Mouse (Mus musculus) left cerebral cortex, postnatal 25 days (tissue): ENCODE results near the gene Ear6. TPM values are rescaled to one million over a fixed set of nuclear protein-coding genes. Genes with fewer than 3 reads are reported as not detected.

Source experiments
- DNase-seq, 2 experiments: peaks; one replicate each; pipeline ENCODE4 v3.0.0; 2022; ENCODE audit warnings: low spot score in 2 of 2, mixed read lengths in 1 of 2
- intact Hi-C: fragments of 180-260 bp; cut with DNase I; formaldehyde crosslinking; loops from one replicate; pipeline ENCODE4 v1.15.1; 2025
- microRNA-seq, 2 experiments: library from miRNA; unstranded; fragments of <30 nt; microRNA quantifications; one replicate each; pipeline ENCODE4 v1.2.0; 2022
- total RNA-seq, 2 experiments: library from RNA; stranded (reverse); gene quantifications; 2 replicates each; pipeline ENCODE4 v1.2.3; 2021

Ear6 gene
- total RNA-seq, 2 experiments from 2014 or later: not detected

DNA sequence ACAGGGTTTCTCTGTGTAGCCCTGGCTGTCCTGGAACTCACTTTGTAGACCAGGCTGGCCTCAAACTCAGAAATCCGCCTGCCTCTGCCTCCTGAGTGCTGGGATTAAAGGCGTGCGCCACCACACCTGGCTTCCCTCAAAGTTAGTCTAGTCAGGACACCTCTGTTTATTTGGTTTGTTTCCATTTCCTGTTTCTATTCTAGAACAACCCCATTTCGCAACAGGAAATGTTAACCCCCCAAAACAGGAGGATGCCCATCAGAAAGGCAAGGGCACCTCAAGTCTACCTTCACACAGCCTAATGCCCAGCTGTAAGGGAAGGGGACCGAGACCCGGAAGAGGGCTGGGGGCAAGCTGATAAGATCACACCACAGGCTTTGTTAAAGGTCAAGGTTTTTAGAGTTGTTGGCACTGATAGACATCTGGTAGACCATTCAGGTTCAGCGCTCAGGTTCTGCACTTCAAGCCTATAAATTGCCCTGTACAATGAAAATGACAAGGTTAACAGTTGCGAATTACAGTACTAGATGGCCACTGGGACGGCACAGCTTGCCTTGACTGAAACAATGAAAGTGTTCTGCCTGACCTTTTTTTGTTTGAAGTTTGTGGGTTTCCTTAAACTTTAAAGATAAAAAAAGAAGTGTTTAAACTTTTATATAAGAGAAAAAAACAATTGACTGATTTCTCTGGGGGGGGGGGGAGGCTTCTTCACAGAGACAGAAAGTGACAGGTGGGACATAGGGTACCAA lies 38.9 kb downstream of the Ear6 start, which contains the start of gene Slc39a2:
Slc39a2 (plus strand) TSS at position 699 of the 749 bp plus-strand sequence.
- DNase-seq: no peak
- intact Hi-C loops: loop anchor here (10.0 kb wide), 2 partner anchors 302 to 958 kb away; partner anchors contain the start of genes Pip4p1, Pnp and Supt16

DNA sequence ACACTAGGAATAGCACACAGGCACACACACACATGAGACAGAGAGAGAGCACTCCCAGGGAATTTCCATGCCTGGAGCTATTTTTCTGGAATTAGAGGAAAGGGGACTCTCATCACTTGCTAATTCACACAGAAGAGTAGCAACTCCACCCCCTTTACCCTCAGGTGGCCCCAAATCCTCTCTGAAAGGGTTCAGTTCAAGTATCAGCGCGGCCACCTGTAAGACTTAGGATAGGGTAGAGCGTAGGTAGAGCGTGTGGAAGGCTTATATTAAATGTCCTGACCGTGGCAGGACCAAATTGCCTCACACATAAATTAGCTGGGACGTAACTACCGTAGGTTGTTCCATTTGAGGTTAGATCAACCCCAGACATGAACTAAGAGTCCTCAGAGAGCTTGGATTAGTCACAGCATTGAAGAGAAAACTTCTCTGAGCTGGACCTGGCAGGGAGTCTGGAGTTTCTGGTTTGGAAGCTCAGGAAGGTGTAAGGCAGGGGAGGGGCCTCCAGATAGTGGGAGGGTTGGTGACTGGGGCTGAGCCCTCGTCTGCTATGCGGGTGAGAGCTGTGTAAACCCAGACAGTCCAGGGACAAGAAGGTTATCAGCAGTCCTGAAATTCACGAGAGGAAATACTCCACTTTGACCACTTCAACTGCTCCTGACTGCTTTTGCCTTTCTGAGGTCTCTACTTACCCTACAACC lies 39.7 kb downstream of the Ear6 start:
- DNase-seq: no peak
- intact Hi-C loops: loop anchor here (10.0 kb wide), 2 partner anchors 302 to 958 kb away; partner anchors contain the start of genes Pip4p1, Pnp and Supt16

DNA sequence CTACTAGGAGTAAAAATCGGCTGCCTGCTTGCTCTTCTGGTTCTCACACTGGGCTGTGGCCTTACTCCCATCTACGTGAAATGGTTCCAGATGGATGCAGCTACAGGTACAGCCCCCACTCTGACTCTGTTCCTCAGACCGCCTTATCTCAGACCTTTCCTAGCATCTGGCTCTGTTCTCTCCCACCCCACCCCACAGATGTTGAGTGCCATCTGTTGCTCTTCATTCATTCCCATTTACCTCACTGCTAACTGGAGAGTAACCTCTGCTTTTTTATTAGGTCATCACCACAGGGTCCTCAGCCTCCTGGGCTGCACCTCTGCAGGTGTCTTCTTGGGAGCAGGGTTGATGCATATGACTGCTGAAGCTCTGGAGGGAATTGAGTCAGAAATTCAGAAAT lies 40.3 kb downstream of the Ear6 start:
- no peak for DNase-seq
- intact Hi-C loops: loop anchor here (10.0 kb wide), 2 partner anchors 301 to 959 kb away; partner anchors contain the start of genes Pip4p1, Pnp and Supt16

DNA sequence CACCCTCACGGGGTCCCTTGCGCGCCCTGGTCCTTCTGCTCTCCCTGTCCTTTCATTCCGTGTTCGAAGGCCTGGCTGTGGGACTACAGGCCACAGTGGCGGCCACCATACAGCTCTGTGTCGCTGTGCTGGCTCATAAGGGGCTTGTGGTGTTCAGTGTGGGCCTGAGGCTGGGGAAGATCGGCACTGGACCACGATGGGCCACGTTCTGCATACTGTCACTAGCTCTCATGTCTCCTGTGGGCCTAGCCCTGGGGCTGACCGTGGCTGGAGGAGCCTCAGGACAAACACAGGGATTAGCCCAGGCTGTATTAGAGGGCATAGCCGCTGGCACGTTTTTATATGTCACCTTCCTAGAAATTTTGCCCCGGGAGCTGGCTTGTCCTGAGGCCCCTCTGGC lies 41.6 kb downstream of the Ear6 start:
- DNase-seq: no peak
- intact Hi-C loops: loop anchor here (10.0 kb wide), 2 partner anchors 300 to 960 kb away; partner anchors contain the start of genes Pip4p1, Pnp and Supt16

DNA sequence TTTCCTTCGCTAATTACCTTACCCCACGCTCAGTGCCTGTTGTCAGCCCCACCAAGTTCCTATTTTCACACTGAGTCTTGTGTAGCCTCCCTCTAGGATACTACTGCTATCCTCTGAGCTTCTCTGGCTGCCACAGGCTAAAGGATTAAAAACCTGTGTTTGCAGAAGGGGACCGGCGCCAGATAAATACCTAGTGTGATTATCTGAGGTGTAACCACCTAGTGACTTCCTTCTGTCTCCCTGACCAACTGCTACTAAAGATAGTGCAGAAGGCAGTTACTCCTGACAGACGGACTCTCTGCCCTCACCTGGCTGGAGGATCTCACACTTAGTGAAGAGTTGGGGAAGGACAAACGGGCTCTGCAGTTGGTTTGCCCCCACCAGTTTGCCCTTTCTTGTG lies 42.5 kb downstream of the Ear6 start:
- intact Hi-C loops: loop anchor here (10.0 kb wide), 2 partner anchors 299 to 961 kb away; partner anchors contain the start of genes Pip4p1, Pnp and Supt16
- no peak for DNase-seq

DNA sequence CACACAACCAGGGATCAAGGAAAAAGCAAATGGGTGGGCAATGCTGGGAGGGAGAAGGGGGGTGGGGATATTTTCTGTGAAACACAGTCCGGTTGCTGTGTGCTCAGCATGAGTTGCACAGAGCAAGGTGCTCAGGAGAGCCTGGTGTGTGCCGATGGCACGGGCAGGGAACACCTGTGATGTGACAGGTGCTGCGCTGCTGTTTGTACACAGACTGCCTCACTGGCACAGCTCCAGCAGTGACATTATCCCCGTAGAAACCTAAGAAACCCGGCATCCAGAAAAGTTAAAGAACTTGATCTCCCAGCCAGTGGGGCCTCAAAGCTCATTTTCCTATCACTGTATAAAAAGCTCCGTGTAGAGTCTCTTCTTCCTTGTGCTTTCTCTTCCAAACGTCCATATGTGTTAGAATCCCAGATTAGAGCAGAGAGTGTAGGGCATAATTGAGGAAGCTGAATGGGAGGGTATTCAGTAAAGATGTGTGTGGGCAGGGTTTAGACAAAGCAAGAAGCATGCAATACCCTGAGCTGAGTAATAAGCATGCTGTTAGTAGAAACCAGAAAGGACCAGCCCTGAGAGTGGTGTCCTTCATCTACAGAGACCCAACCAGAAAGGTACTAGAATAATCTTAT lies 43.2 kb downstream of the Ear6 start:
- DNase-seq: peak in 1 of 2 experiments; percentile 64
- intact Hi-C loops: loop anchor here (10.0 kb wide), 2 partner anchors 298 to 962 kb away; partner anchors contain the start of genes Pip4p1, Pnp and Supt16

DNA sequence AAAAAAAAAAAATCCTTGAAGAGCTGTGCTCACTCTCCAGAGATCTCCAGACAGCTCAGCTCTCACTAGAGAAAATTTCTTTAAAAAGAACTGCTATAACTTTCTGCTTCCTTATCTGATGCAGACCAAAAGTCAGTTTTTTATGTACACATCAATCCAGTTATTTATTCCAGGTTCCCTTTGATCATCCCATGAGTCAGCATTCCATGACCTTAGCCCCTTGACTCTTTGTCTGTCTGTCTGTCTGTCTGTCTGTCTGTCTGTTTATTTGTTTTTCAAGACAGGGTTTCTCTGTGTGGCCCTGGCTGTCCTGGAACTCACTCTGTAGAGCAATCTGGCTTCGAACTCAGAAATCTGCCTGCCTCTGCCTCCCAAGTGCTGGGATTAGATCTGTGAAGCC lies 45.9 kb downstream of the Ear6 start:
- no peak for DNase-seq

DNA sequence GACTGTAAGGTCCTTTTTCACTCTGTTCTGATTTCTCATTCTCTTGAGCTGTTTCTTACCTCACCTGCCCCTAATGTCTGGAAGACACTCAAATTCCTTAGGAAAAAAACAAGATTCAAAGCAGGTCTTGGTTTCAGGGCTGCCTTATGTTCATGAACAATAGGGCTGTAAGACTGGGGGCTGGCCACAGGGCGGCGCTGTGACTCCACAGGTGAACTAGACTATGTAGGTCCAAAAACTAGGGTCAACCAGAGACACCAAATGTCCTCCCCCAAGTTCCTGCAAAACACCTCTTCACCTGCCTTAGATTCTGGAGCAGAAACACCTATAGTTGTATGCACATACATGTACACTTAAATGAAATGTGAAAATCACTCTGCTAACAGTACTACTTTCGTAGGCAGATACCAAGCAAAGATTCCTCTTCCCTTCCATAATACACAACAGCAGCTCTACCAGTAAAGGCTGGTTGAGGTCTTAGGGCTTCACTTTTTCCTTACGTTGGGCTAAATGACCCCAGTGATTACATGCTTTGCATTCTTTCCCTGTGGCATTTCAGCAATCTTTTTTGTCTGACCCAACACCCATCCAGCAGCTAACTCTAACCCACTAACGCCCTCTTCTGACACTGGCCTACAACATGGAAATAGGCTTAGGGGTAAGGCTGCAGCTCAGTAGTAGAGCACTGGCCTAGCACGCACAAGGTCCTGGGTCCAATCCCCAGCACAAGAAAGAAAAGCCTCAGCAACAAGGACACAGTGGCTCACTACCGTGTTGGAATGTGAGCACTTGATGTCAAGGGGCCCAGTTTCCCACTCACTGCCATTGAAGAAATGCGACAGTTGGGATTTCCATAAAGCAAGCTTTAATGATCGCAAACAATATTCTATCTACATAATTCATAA lies 49.6 kb downstream of the Ear6 start:
- intact Hi-C loops: loop anchor here (2.0 to 5.0 kb wide), 3 partner anchors 28 to 119 kb away; partner anchors contain the start of gene Zfp219
- peak; percentile 61 to 69 for DNase-seq

More for the DNA sequence above, 45.9 kb downstream of the Ear6 start:
- intact Hi-C loops: loop anchor here (10.0 kb wide), 2 partner anchors 295 to 965 kb away; partner anchors contain the start of genes Pip4p1, Pnp and Supt16

DNA sequence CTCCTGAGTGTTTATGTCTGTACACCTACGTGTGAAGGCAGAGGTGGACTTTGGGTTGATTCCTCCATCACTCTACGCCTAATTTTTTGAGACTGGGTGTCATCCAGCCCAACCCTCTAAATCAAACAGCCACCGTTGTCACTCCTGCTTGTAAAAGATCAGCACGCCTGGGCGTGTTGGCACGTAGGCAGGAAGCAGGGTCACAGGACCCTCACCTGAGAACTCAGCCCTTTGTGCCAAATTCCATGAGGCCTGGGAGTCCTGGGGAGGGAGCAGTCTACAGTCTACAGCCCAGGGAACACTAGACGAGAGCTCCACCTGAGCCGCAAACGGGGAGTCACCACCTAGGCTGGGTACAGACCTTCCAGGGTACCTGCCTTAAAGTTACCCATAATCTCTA lies 50.3 kb downstream of the Ear6 start:
- no peak for DNase-seq
- intact Hi-C loops: loop anchor here (2.0 to 5.0 kb wide), 3 partner anchors 27 to 119 kb away; partner anchors contain the start of gene Zfp219

Small RNA genes within 50 kb of the gene (microRNA-seq; reads per million reads assigned to microRNA genes)
- gene Gm27375: 0 reads per million in 2 experiments

Other genes with a start within 250 kb of the Ear6 start
- not detected for gene Gm17078, start 242.4 kb upstream of the Ear6 start, total RNA-seq
- gene Gm4181, start 218.0 kb upstream of the Ear6 start, total RNA-seq: not detected
- not detected for gene Gm17079, start 158.2 kb upstream of the Ear6 start, total RNA-seq
- not detected for gene Gm5800, start 136.5 kb upstream of the Ear6 start, total RNA-seq
- not detected for gene Ang4, start 80.1 kb upstream of the Ear6 start, total RNA-seq
- not detected for gene AY358078, start 53.7 kb upstream of the Ear6 start, total RNA-seq
- 10 to 100 TPM; 26.0 to 33.8 TPM for gene Mettl17, start 31.1 kb downstream of the Ear6 start, total RNA-seq
- 1 to 10 TPM; 4.8 to 6.6 TPM for gene Slc39a2, start 39.2 kb downstream of the Ear6 start, total RNA-seq
- 100 to 1,000 TPM; 694 to 748 TPM for gene Ndrg2, start 60.5 kb downstream of the Ear6 start, total RNA-seq
- gene Tppp2, start 64.7 kb downstream of the Ear6 start, total RNA-seq: not detected
- gene Rnase13, start 69.1 kb downstream of the Ear6 start, total RNA-seq: under 1 TPM in 1 of 2 experiments, not detected in 1; 0.32 TPM
- 10 to 100 TPM; 26.3 to 28.5 TPM for gene Arhgef40, start 131.0 kb downstream of the Ear6 start, total RNA-seq
- under 1 TPM in 1 of 2 experiments, not detected in 1; 0.60 TPM for gene Tmem253, start 162.0 kb downstream of the Ear6 start, total RNA-seq
- 10 to 100 TPM; 32.0 to 36.3 TPM for gene Zfp219, start 167.0 kb downstream of the Ear6 start, total RNA-seq
- gene Olfr221, start 188.8 kb downstream of the Ear6 start, total RNA-seq: not detected